Mouse (Mus musculus): ENCODE results near the gene Ccdc88c.
A peak's percentile ranks its signal among the peaks of the same experiment; 100 is the strongest.

Ccdc88c gene

GRCm38 (mm10) chr12:100997830-100998563, 30.9 kb downstream of the Ccdc88c start:
- DNase-seq (ENCODE audit: low read depth, low spot score): no peak

- peak; percentile 83 for DNase-seq (ENCODE audit: low read depth, low spot score)
Measured at GRCm38 (mm10) chr12:100996378-100996898, 32.4 kb downstream of the Ccdc88c start.

DNA sequence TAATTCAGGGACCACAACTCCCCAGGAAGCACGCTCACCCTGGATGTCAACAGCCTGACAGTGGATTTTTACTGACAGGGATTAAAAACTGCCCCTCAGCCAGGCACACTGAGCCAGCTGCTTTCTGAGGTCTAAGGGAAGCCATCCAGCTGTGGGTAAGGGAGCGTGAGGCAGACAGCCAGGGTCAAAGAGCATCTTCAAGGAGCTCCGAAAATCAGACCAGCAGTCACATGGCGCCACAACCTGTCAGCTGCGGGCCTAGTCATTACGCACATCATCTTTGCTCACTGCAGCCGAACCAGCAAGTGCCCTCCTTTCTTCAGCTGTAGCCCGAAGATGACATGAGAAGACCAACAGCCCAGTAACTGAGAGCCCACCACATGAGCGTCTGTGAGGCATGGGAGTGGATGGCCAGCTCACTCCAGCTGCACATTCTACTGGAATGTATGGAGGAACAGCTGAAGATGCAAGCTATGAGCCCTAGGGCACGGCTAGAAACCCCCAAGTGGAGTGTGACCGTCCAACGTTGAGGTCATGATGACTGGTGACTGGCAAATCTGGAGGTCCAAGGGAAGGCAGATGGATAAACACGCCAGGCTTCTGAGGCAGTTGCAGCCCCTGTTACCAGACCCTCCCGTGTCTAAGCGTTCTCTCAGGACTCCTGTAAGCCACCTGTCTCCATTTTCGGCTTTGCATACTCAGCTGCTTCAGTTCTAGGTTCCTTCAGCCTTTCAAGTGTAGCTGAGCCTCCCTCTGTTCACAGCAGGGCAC, 33.1 kb downstream of the Ccdc88c start:
- no peak for DNase-seq (ENCODE audit: low read depth, low spot score)

DNA sequence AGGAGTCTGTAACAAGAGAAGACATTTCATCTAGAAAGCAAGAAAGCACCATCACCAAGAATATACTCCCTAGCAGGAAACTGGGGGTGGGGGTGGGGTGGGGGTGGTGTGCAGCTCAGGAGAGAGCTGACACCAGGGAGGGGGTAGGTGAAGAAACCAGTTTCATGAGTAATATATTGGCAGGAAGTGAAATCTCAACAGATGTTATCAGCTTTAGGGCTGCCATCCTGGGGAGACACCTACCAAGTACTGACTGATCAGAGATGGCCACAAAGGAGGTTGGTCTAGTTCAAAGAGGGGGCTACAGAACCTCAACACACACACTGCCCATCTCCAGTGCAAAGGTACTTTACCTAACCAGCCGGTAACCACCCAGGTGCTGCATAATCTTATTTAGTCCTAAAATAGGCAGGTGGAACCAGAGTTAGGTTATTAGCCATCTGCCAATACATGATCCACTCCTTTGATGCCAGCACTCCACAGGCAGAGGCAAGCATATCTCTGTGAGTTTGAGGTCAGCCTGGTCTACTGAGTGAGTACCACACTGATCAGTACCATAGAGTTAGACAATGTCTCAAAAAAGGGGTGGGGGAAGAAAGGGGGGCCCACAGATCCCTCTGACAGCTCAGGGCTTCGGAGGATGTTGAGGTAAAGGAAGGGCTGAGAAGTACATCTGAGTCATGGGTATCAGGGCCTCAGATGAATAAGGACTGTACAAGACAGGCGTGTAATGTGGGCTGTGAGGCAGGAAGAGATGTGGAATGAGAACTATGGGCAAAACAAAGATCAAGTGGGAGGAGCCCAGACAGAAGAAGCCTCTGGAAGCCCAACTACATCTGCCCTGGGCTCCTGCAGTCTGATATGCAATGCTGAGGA, 34.5 kb downstream of the Ccdc88c start:
- peak; percentile 61 for DNase-seq (ENCODE audit: low read depth, low spot score)

DNA sequence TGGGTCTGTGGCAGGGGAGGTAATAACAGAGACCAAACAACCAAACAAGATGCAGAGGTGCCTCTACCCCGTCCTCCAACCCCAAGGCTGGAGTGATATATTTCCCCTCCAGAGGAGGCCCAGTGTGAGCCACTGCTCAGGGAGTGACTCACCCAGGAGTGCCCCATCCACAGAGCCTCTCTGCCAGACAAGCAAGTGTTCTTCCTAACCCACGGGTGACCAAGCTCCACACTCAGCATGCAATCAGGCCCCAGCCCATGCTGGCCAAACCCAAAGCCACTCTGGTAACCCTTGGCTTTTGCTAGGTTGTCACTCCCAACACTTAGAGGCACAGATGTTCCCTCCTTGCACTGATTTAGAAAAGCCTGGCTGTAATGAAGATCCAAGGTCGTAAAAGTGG, 35.7 kb downstream of the Ccdc88c start:
- no peak for DNase-seq (ENCODE audit: low read depth, low spot score)

DNA sequence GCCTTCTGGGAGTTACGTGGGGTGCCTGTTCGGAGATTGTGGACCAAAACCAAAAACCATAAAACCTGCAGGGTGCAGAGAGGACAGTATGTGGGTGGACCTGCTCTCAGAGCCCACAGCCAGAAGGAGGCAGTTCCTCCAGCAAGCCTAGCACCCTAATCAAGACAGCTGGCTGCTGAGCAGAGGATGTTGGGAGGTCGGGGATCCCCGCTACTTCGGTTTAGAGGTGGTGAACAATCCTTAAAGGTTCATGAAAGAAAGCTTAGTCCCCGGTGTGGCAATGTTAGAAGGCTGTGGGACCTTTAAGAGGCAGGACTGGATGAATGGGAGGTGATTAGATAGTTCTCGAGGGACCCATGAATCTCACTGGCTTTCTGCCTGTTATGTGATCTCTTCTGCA, 36.4 kb downstream of the Ccdc88c start:
- DNase-seq (ENCODE audit: low read depth, low spot score): no peak

DNA sequence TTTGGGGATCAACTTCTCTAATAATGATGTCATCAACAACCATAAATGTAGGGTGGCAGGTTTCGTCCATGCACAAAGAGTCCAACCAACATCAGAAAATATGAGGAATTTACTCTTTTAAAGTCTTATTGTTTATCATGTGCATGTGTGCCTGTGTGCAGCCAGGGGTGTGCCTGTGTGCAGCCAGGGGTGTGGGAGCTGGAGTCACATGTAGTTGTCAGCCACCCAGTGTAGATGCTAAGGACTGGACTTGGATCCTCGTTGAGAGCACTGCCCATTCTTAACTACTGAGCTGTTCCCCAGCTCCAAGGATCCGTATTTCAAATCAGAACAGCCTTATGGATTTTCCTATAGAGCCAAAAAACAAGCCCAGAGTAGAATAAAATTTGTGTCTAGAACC, 37.7 kb downstream of the Ccdc88c start:
- DNase-seq (ENCODE audit: low read depth, low spot score): no peak

- peak; percentile 30 for DNase-seq (ENCODE audit: low read depth, low spot score)
Measured at GRCm38 (mm10) chr12:100990291-100990690, 38.6 kb downstream of the Ccdc88c start.

- DNase-seq (ENCODE audit: low read depth, low spot score): no peak
Measured at GRCm38 (mm10) chr12:100989780-100990288, 39.0 kb downstream of the Ccdc88c start.

DNA sequence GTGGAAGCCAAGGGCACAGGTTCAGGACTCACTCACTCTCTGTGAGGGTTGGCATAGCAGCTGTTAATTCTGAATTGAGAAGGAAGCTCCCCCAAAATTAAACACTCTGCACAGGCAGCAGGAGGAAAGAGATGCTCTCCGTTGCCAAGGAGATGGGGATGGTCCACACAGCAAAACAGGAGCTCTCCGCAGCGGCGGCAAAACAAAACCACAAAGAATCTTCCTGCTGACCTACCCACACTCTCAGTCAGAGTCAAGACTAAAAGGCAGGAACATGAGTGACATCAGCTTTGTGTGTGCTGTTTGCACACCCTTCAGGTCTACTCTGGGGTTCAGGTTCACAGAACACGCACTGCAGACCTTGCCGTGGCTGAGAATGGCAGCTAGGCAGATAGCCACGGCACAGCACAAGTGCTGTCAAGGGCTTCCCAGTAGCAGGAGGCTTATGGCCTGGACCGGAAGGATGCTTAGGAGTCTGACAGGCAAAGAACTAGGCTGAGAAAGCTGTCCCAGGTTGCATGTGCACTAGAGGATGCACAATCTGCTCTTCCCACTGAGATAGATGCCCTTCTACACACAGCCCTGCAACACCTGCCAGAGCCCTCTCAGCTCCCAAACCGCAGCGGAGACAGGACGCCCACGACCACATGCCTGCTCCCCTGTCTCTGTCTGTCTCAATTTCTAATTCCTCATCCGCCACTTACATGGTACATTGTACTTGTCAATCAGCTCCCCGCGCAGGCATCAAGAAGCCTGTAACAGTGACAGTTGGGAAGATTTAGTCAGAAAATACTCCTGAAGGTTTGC, 40.3 kb downstream of the Ccdc88c start:
- peak; percentile 84 for DNase-seq (ENCODE audit: low read depth, low spot score)

- DNase-seq (ENCODE audit: low read depth, low spot score): peak; percentile 51
Measured at GRCm38 (mm10) chr12:100986423-100986822, 42.4 kb downstream of the Ccdc88c start.

- no peak for DNase-seq (ENCODE audit: low read depth, low spot score)
Measured at GRCm38 (mm10) chr12:100985793-100986157, 43.1 kb downstream of the Ccdc88c start.

GRCm38 (mm10) chr12:100985050-100985792, 43.6 kb downstream of the Ccdc88c start:
- no peak for DNase-seq (ENCODE audit: low read depth, low spot score)

DNA sequence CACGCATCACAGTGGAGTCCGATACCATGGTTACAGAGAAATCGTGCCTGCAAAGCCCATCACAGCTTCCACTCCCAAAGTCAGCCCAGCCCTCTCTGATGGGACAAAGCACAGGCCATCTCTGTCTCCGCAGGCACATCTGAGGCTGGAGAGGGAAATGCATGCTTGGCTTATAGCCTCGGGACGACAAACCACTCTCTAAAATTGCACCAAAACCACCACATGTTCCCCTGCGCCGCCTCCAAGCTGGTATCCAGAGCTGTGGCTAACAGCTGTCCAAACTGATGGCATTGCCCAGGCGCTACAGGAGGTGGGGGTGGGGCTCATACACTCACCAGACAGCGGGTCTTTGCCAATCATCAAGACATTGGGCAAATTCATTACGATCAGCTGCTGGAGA, 45.3 kb downstream of the Ccdc88c start:
- peak; percentile 33 for DNase-seq (ENCODE audit: low read depth, low spot score)

DNA sequence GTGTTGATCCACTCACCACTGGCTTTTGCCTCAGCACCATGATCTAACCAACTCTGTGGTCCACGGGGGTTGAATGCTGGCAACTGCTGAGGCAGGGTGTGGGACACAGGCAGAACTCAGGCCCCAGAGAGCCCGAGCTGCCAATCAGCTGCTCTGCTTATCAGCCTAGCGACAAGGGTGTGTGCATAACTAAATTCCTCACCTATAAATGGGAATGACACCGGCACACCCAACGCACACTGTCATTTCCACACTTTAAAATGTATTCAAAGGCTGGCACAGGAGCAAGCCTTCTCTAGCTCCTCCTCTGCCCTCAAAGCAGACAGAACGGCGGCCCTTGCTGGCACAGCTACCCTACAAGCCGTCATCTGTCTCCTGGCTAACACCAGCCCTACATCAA, 46.6 kb downstream of the Ccdc88c start:
- DNase-seq (ENCODE audit: low read depth, low spot score): peak; percentile 27

DNA sequence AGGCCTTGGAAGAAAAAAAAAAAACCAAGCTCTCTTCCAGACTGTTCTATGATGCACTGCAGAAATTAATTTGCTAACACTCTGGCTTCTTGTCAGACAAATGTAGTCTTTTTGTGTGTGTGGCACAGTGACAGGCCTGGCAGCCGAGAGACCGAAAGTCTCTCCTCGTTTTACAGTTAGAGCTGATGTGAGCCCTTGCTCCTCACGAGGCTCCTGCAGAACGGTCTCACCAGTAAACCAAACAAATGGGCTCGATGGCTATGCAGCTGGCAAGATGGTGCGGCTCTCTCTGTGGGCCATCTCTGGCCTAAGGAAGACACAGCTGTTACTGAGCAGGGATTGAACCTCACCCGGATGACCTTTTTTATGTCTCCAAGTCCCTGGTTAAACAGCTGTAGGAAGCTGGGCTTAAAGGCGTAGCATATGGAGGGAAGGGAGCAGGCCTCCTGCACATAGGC, 48.3 kb downstream of the Ccdc88c start:
- DNase-seq (ENCODE audit: low read depth, low spot score): peak; percentile 69

GRCm38 (mm10) chr12:100979616-100980015, 49.2 kb downstream of the Ccdc88c start:
- DNase-seq (ENCODE audit: low read depth, low spot score): peak; percentile 73

DNA sequence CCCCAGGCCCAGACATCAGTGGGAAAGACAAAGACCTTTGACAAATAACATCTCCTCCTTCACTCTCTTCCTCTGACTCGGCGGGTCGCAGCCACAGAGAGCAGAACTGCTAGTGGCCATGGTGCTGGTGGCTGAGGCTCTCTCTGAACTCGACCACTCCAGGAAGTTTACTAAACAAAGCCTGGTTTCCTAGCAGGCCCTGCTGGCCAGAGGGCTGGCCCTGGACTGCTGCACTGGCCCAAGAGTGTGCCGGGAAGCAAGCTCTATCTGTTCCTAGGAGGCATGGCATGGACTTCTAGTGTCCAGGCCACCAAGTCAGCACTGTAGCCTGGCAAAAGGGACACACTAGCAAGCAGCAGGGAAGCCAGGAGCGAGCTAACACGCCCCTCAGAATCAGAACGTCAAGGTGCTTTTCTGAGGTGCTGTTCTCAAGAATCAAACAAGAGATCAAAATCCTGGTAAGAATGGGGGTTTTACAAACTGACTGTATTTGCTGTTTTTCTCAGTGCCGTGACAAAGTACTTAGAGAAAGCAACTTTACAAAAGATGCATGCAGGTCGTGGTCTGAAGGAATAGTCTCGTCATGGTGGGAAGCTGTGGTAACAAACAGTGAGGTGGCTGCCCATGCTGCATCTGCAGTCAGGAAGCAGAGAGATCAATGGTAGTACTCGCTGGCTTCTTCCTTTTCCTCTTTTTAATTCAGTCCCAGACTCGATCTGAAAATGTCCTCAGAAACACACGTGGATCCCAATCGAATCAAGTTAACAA, 50.7 kb downstream of the Ccdc88c start:
- no peak for DNase-seq (ENCODE audit: low read depth, low spot score)

DNA sequence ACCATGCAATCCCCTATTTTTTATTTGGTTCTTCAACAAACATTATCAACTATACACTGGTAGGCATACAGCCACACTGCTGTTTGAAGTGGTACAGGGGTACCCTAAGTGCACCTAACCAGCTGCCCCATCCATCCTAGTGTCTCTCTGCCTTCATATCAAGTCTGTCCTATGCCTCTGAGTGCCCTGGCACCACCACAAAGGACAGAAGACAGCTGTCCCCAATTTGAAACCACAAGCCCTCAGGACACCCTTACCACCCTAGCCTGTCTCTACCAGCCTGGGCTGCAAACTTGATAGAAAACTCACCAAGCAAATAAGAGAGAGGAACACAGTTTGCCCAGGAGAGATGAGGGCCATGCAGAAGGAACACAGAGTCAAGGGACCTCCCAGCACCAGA, 51.3 kb downstream of the Ccdc88c start:
- no peak for DNase-seq (ENCODE audit: low read depth, low spot score)
